Mouse (Mus musculus) hindbrain, embryonic 16.5 days (tissue): ENCODE results near the gene Snu13. TPM values are rescaled to one million over a fixed set of nuclear protein-coding genes. Genes with fewer than 3 reads are reported as not detected.

Source experiments
- ATAC-seq: fragments of 200-750 bp; cut with Nextera tagmentation; 2 replicates; pipeline ENCODE4 v1.8.0; 2017; ENCODE audit warnings: moderate TSS enrichment, moderate library complexity
- H3K27ac ChIP-seq: fragments of 300-500 bp; sonication (generic); 2 replicates; pipeline ENCODE4 v1.5.1; 2014; ENCODE audit warnings: low read depth, mild to moderate bottlenecking, control low read depth, low read length, moderate library complexity
- H3K27me3 ChIP-seq: fragments of 300-500 bp; sonication (generic); replicated peaks from 2 replicates; pipeline ENCODE4 v1.6.1; 2014; ENCODE audit warnings: low read length; ENCODE audit not compliant: control insufficient read depth, insufficient read depth
- H3K36me3 ChIP-seq: fragments of 300-500 bp; sonication (generic); 2 replicates; pipeline ENCODE4 v1.6.1; 2014; ENCODE audit warnings: mild to moderate bottlenecking, low read length, moderate library complexity, mixed read lengths; ENCODE audit not compliant: control insufficient read depth, insufficient read depth
- H3K4me1 ChIP-seq: fragments of 300-500 bp; sonication (generic); 2 replicates; pipeline ENCODE4 v1.6.1; 2014; ENCODE audit warnings: low read depth, low read length; ENCODE audit not compliant: control insufficient read depth, insufficient read depth
- H3K4me2 ChIP-seq: fragments of 300-500 bp; sonication (generic); 2 replicates; pipeline ENCODE4 v1.6.1; 2014; ENCODE audit warnings: mild to moderate bottlenecking, low read length, control low read depth, moderate library complexity
- H3K4me3 ChIP-seq: fragments of 300-500 bp; sonication (generic); 2 replicates; pipeline ENCODE4 v1.5.1; 2014; ENCODE audit warnings: mild to moderate bottlenecking, low read length, control low read depth, moderate library complexity
- H3K9ac ChIP-seq: fragments of 300-500 bp; sonication (generic); 2 replicates; pipeline ENCODE4 v1.6.1; 2014; ENCODE audit warnings: low read depth, mild to moderate bottlenecking, control low read depth, low read length, moderate library complexity
- H3K9me3 ChIP-seq: fragments of 300-500 bp; sonication (generic); 2 replicates; pipeline ENCODE4 v1.6.1; 2014; ENCODE audit warnings: mild to moderate bottlenecking, low read length, moderate library complexity; ENCODE audit not compliant: control insufficient read depth
- WGBS: fragments of 180-500 bp; shearing (Covaris S2); extraction: QIAGEN DNeasy Blood & Tissue Kit; methylation state at CpG from one replicate; pipeline ENCODE4 v1.1.7; 2014; 5-methylcytosine and 5-hydroxymethylcytosine counted together
- polyA plus RNA-seq: library from polyadenylated mRNA; unstranded; fragments of >200 nt; fragmentation: Nextera tagmentation; extraction: Ambion mirVana; gene quantifications from 2 replicates; pipeline ENCODE4 v1.2.1, GENCODE M21; 2015

The Snu13 gene
- 254 and 268 TPM in 2 replicates for polyA plus RNA-seq

- Histone ChIP-seq H3K9ac (peak within 1 kb of the TSS; percentile 88), H3K9me3 (no peaks in the 10 kb centered on the region), H3K4me1 (peaks cover 13% of the 10 kb centered on the region), H3K4me2 (peak within 1 kb of the TSS; percentile 97), H3K27ac (peak within 1 kb of the TSS; percentile 88), H3K4me3 (peak within 1 kb of the TSS; percentile 100), H3K27me3 (no peaks in the 10 kb centered on the region), H3K36me3 (peaks cover 8% of the 10 kb centered on the region)
- WGBS = under 1% methylated on average over 68 of the region's 74 CpGs
- ATAC-seq = peak; percentile 94
Observed at GRCm38 (mm10) chr15:82047080-82047883, at the start of gene Snu13. TSS of gene Snu13 (minus strand) at chr15:82047598.

GRCm38 (mm10) chr15:82091061-82091460 lies 43.7 kb upstream of the Snu13 start:
- H3K27ac ChIP-seq = no peak overlapping the region
- no peak overlapping the region for H3K4me2 ChIP-seq
- H3K27me3 ChIP-seq = no peaks in the 10 kb centered on the region
- ATAC-seq = no peak
- no peak overlapping the region for H3K4me3 ChIP-seq
- 81% methylated on average over 7 of the region's 7 CpGs for WGBS
- no peaks in the 10 kb centered on the region for H3K9me3 ChIP-seq
- H3K9ac ChIP-seq = no peak overlapping the region
- H3K36me3 ChIP-seq = no peaks in the 10 kb centered on the region
- no peaks in the 10 kb centered on the region for H3K4me1 ChIP-seq

- H3K9me3 ChIP-seq = no peaks in the 10 kb centered on the region
- no peak for ATAC-seq
- H3K27me3 ChIP-seq = no peaks in the 10 kb centered on the region
- no peak overlapping the region for H3K9ac ChIP-seq
- WGBS = 11% methylated on average over 10 of the region's 10 CpGs
- no peak overlapping the region for H3K4me2 ChIP-seq
- no peak overlapping the region for H3K27ac ChIP-seq
- no peaks in the 10 kb centered on the region for H3K4me1 ChIP-seq
- no peak overlapping the region for H3K4me3 ChIP-seq
- no peaks in the 10 kb centered on the region for H3K36me3 ChIP-seq
Observed at GRCm38 (mm10) chr15:82087266-82087665, 39.9 kb upstream of the Snu13 start.

GRCm38 (mm10) chr15:82086131-82086530 lies 38.7 kb upstream of the Snu13 start:
- Histone ChIP-seq H3K4me3 (no peak overlapping the region), H3K9me3 (no peaks in the 10 kb centered on the region), H3K9ac (no peak overlapping the region), H3K4me2 (no peak overlapping the region), H3K27ac (no peak overlapping the region), H3K36me3 (no peaks in the 10 kb centered on the region), H3K27me3 (no peaks in the 10 kb centered on the region), H3K4me1 (no peaks in the 10 kb centered on the region)
- ATAC-seq = no peak
- 79% methylated on average over 12 of the region's 12 CpGs for WGBS

GRCm38 (mm10) chr15:82085606-82086005 lies 38.2 kb upstream of the Snu13 start:
- WGBS = 91% methylated on average over 9 of the region's 9 CpGs
- Histone ChIP-seq H3K4me2 (no peak overlapping the region), H3K4me1 (no peaks in the 10 kb centered on the region), H3K9ac (no peak overlapping the region), H3K4me3 (no peak overlapping the region), H3K9me3 (no peaks in the 10 kb centered on the region), H3K27me3 (no peaks in the 10 kb centered on the region), H3K27ac (no peak overlapping the region), H3K36me3 (no peaks in the 10 kb centered on the region)
- ATAC-seq = no peak

GRCm38 (mm10) chr15:82081161-82081560 lies 33.8 kb upstream of the Snu13 start:
- Histone ChIP-seq H3K4me2 (no peak overlapping the region), H3K27me3 (no peaks in the 10 kb centered on the region), H3K27ac (no peak overlapping the region), H3K4me1 (no peaks in the 10 kb centered on the region), H3K4me3 (no peak overlapping the region), H3K9me3 (no peaks in the 10 kb centered on the region), H3K9ac (no peak overlapping the region), H3K36me3 (no peaks in the 10 kb centered on the region)
- 38% methylated on average over 7 of the region's 7 CpGs for WGBS
- ATAC-seq = peak; percentile 42; the same call in 1 of the 2 replicates

- ATAC-seq = no peak
- no peaks in the 10 kb centered on the region for H3K36me3 ChIP-seq
- no peak overlapping the region for H3K27ac ChIP-seq
- H3K4me1 ChIP-seq = no peaks in the 10 kb centered on the region
- WGBS = 67% methylated on average over 10 of the region's 10 CpGs
- no peak overlapping the region for H3K4me2 ChIP-seq
- no peaks in the 10 kb centered on the region for H3K9me3 ChIP-seq
- H3K4me3 ChIP-seq = no peak overlapping the region
- no peaks in the 10 kb centered on the region for H3K27me3 ChIP-seq
- H3K9ac ChIP-seq = no peak overlapping the region
Observed at GRCm38 (mm10) chr15:82079883-82080282, 32.5 kb upstream of the Snu13 start.

GRCm38 (mm10) chr15:82073490-82073889 lies 26.1 kb upstream of the Snu13 start:
- 87% methylated on average over 7 of the region's 7 CpGs for WGBS
- H3K4me2 ChIP-seq = no peak overlapping the region
- peaks cover 24% of the 10 kb centered on the region for H3K27me3 ChIP-seq
- H3K36me3 ChIP-seq = no peaks in the 10 kb centered on the region
- no peak overlapping the region for H3K27ac ChIP-seq
- no peaks in the 10 kb centered on the region for H3K4me1 ChIP-seq
- H3K9me3 ChIP-seq = no peaks in the 10 kb centered on the region
- H3K9ac ChIP-seq = no peak overlapping the region
- no peak for ATAC-seq
- H3K4me3 ChIP-seq = no peak overlapping the region

GRCm38 (mm10) chr15:82071816-82072469 lies 24.5 kb upstream of the Snu13 start:
- Histone ChIP-seq H3K27ac (no peak overlapping the region), H3K4me1 (no peaks in the 10 kb centered on the region), H3K9me3 (no peaks in the 10 kb centered on the region), H3K9ac (no peak overlapping the region), H3K4me3 (no peak overlapping the region), H3K27me3 (peaks cover 26% of the 10 kb centered on the region), H3K36me3 (no peaks in the 10 kb centered on the region), H3K4me2 (no peak overlapping the region)
- ATAC-seq = no peak
- WGBS = 93% methylated on average over 26 of the region's 26 CpGs
